In genomic region chr10:86173284-86173683, GRCm38 (mm10) we compare ENCODE assay signal across 22 mouse cellular contexts.
"Had no signal": no experiment of that assay in that cellular context is flagged by ENCODE, and none has a peak within 500 bp of the region (broad histone marks: within the 10 kb centered on the region; RNA-seq: fewer than 3 reads in every experiment).

No protein-coding gene starts in this region.

- DNase-seq: kidney, adult 9 months; kidney, postnatal 14 days; layer of hippocampus, adult 9-11 months; liver; lung, adult 2 months; lung, postnatal 14 days; lung, postnatal 4 days; right cerebral cortex, adult 18-20 months; right cerebral cortex, postnatal 14 days; right cerebral cortex, postnatal 4 days; thymus, adult 2 months; thymus, postnatal 25 days had no signal

- H3K36me3 ChIP-seq: limb, embryonic 10.5 days; limb, embryonic 13.5 days; liver, embryonic 12.5 days; liver, embryonic 15.5 days; midbrain, embryonic 10.5 days; midbrain, embryonic 13.5 days had no signal

- H3K27ac ChIP-seq: layer of hippocampus, adult 2 months; limb, embryonic 10.5 days; limb, embryonic 13.5 days; liver, embryonic 12.5 days; liver, embryonic 15.5 days; midbrain, embryonic 10.5 days; midbrain, embryonic 13.5 days; stomach, postnatal 0 days had no signal

- H3K4me3 ChIP-seq: layer of hippocampus, adult 2 months; limb, embryonic 10.5 days; limb, embryonic 13.5 days; liver, embryonic 12.5 days; liver, embryonic 15.5 days; megakaryocyte, embryonic 14.5 days; midbrain, embryonic 10.5 days; midbrain, embryonic 13.5 days had no signal

- H3K27me3 ChIP-seq: limb, embryonic 13.5 days; liver, embryonic 12.5 days; liver, embryonic 15.5 days; megakaryocyte, embryonic 14.5 days; midbrain, embryonic 13.5 days had no signal

- H3K9ac ChIP-seq: limb, embryonic 13.5 days; liver, embryonic 12.5 days; liver, embryonic 15.5 days; midbrain, embryonic 13.5 days had no signal

- H3K4me1 ChIP-seq: limb, embryonic 10.5 days; limb, embryonic 13.5 days; liver, embryonic 12.5 days; liver, embryonic 15.5 days; midbrain, embryonic 10.5 days; midbrain, embryonic 13.5 days had no signal

- ATAC-seq: liver, embryonic 12.5 days; midbrain, embryonic 13.5 days; midbrain, embryonic 16.5 days had no signal

- H3K4me2 ChIP-seq: limb, embryonic 13.5 days; liver, embryonic 12.5 days; liver, embryonic 15.5 days; midbrain, embryonic 13.5 days had no signal

- H3K9me3 ChIP-seq: limb, embryonic 10.5 days; limb, embryonic 13.5 days; liver, embryonic 12.5 days; liver, embryonic 15.5 days; midbrain, embryonic 10.5 days; midbrain, embryonic 13.5 days had no signal
